Mouse (Mus musculus) lung, adult 10 weeks (tissue): ENCODE results near the gene Tmem132a. TPM values are rescaled to one million over a fixed set of nuclear protein-coding genes. Genes with fewer than 3 reads are reported as not detected.

Experiments used
- polyA plus RNA-seq: library from polyadenylated mRNA; stranded (reverse); fragments of 350-450 nt; fragmentation: Illumina TruSeq; extraction: RNeasy Lipid Tissue Mini Kit (QIAGEN cat#74804); gene quantifications from one replicate; pipeline ENCODE4 v1.2.3, GENCODE M21; 2014; ENCODE audit warnings: low read depth, low replicate concordance; ENCODE audit not compliant: insufficient read depth

Tmem132a gene
- polyA plus RNA-seq = 5.2 TPM

GRCm38 (mm10) chr19:10869886-10870527 lies at the start of gene Tmem132a:
TSS of gene Tmem132a (minus strand) at chr19:10869940.

GRCm38 (mm10) chr19:10895016-10895528 lies 25.3 kb upstream of the Tmem132a start, which contains the start of gene Prpf19:
TSS of gene Prpf19 (plus strand) at chr19:10895231.

GRCm38 (mm10) chr19:10881426-10882154 lies 11.8 kb upstream of the Tmem132a start, which contains the start of gene Tmem109:
TSS of gene Tmem109 (minus strand) at chr19:10882001.

GRCm38 (mm10) chr19:10839010-10839892 lies 30.5 kb downstream of the Tmem132a start, which contains the start of gene Slc15a3:
TSS of gene Slc15a3 (plus strand) at chr19:10839727.

GRCm38 (mm10) chr19:10829436-10830175 lies 40.1 kb downstream of the Tmem132a start, which contains the start of gene Cd6:
TSS of gene Cd6 (minus strand) at chr19:10830058.

Other genes starting within 250 kb of the Tmem132a start
- gene Vwce, start 235.7 kb downstream of the Tmem132a start, polyA plus RNA-seq = not detected
- not detected for gene Pga5, start 191.9 kb downstream of the Tmem132a start, polyA plus RNA-seq
- 14.1 TPM for gene Vps37c, start 181.2 kb downstream of the Tmem132a start, polyA plus RNA-seq
- gene Cd5, start 130.9 kb downstream of the Tmem132a start, polyA plus RNA-seq = 2.3 TPM
- 1.6 TPM for gene Cd6, start 39.9 kb downstream of the Tmem132a start, polyA plus RNA-seq
- 9.9 TPM for gene Slc15a3, start 30.2 kb downstream of the Tmem132a start, polyA plus RNA-seq
- gene Tmem109, start 12.1 kb upstream of the Tmem132a start, polyA plus RNA-seq = 130 TPM
- gene Prpf19, start 25.3 kb upstream of the Tmem132a start, polyA plus RNA-seq = 53.5 TPM
- not detected for gene Zp1, start 50.7 kb upstream of the Tmem132a start, polyA plus RNA-seq
- gene Ptgdr2, start 67.2 kb upstream of the Tmem132a start, polyA plus RNA-seq = 0.33 TPM
- 4.2 TPM for gene Ccdc86, start 79.3 kb upstream of the Tmem132a start, polyA plus RNA-seq
- gene Ms4a10, start 104.7 kb upstream of the Tmem132a start, polyA plus RNA-seq = not detected
- gene Ms4a15, start 123.3 kb upstream of the Tmem132a start, polyA plus RNA-seq = 0.55 TPM
- not detected for gene Ms4a18, start 148.1 kb upstream of the Tmem132a start, polyA plus RNA-seq
- gene Ms4a8a, start 211.2 kb upstream of the Tmem132a start, polyA plus RNA-seq = 20.7 TPM